Mouse (Mus musculus): ENCODE results near the gene Pus7. TPM values are rescaled to one million over a fixed set of nuclear protein-coding genes. Genes with fewer than 3 reads are reported as not detected.

Gene Pus7
- polyA plus RNA-seq, 1 experiment from 2014 or later: 31.5 TPM

GRCm38 (mm10) chr5:23787536-23788389 is 4.3 kb upstream of the Pus7 start, which contains the start of gene Rint1:
Rint1 (plus strand) TSS chr5:23787711.
- peak; percentile 63; the same call in 1 of the 2 replicates for ATAC-seq (ENCODE audit: insufficient number of reproducible peaks, insufficient read depth, low FRiP score, low TSS enrichment, low read depth)
- peaks cover 9% of the 10 kb centered on the region; the same call in 1 of the 2 replicates for H3K4me1 ChIP-seq (replicated peaks)
- peaks cover 3% of the 10 kb centered on the region; the same call in 1 of the 2 replicates for H3K9me3 ChIP-seq
- peak within 1 kb of the TSS; percentile 89 for H3K9ac ChIP-seq (replicated peaks)
- H3K27ac ChIP-seq: peak within 1 kb of the TSS; percentile 75
- H3K4me3 ChIP-seq (replicated peaks): peak within 1 kb of the TSS; percentile 88
- peak within 1 kb of the TSS; percentile 87 for H3K4me2 ChIP-seq
- 3% methylated on average over 47 of the region's 47 CpGs for WGBS
- H3K36me3 ChIP-seq: peaks cover 27% of the 10 kb centered on the region
- no peaks in the 10 kb centered on the region for H3K27me3 ChIP-seq

- H3K27me3 ChIP-seq: no peaks in the 10 kb centered on the region
- peaks cover 20% of the 10 kb centered on the region for H3K4me1 ChIP-seq (replicated peaks)
- no peak overlapping the region for H3K27ac ChIP-seq
- ATAC-seq (ENCODE audit: insufficient number of reproducible peaks, insufficient read depth, low FRiP score, low TSS enrichment, low read depth): no peak
- WGBS: 38% methylated on average over 8 of the region's 8 CpGs
- peaks cover 7% of the 10 kb centered on the region; the same call in 1 of the 2 replicates for H3K36me3 ChIP-seq
- peak overlapping the region; percentile 89 for H3K4me3 ChIP-seq (replicated peaks)
- peaks cover 3% of the 10 kb centered on the region; the same call in 1 of the 2 replicates for H3K9me3 ChIP-seq
- H3K9ac ChIP-seq (replicated peaks): peak overlapping the region; percentile 85
- H3K4me2 ChIP-seq: peak overlapping the region; percentile 70
Measured at GRCm38 (mm10) chr5:23782051-23782810, 1.3 kb downstream of the Pus7 start.

- no peak for ATAC-seq (ENCODE audit: insufficient number of reproducible peaks, insufficient read depth, low FRiP score, low TSS enrichment, low read depth)
- H3K4me1 ChIP-seq (replicated peaks): peaks cover 20% of the 10 kb centered on the region
- 41% methylated on average over 4 of the region's 4 CpGs for WGBS
- no peak overlapping the region; the same call in 1 of the 2 replicates for H3K9ac ChIP-seq (replicated peaks)
- no peak overlapping the region for H3K4me3 ChIP-seq (replicated peaks)
- no peak overlapping the region for H3K27ac ChIP-seq
- peaks cover 14% of the 10 kb centered on the region for H3K36me3 ChIP-seq
- H3K9me3 ChIP-seq: peaks cover 3% of the 10 kb centered on the region; the same call in 1 of the 2 replicates
- no peak overlapping the region; the same call in 1 of the 2 replicates for H3K4me2 ChIP-seq
- H3K27me3 ChIP-seq: no peaks in the 10 kb centered on the region
Measured at GRCm38 (mm10) chr5:23781172-23781571, 2.3 kb downstream of the Pus7 start.

GRCm38 (mm10) chr5:23780516-23780915 is 3.0 kb downstream of the Pus7 start:
- H3K4me2 ChIP-seq: no peak overlapping the region
- H3K4me1 ChIP-seq (replicated peaks): peaks cover 20% of the 10 kb centered on the region
- WGBS: 85% methylated on average over 4 of the region's 4 CpGs
- H3K27ac ChIP-seq: no peak overlapping the region
- H3K4me3 ChIP-seq (replicated peaks): no peak overlapping the region
- peaks cover 18% of the 10 kb centered on the region for H3K36me3 ChIP-seq
- H3K9me3 ChIP-seq: peaks cover 3% of the 10 kb centered on the region; the same call in 1 of the 2 replicates
- no peak for ATAC-seq (ENCODE audit: insufficient number of reproducible peaks, insufficient read depth, low FRiP score, low TSS enrichment, low read depth)
- H3K9ac ChIP-seq (replicated peaks): no peak overlapping the region
- H3K27me3 ChIP-seq: no peaks in the 10 kb centered on the region

- Histone ChIP-seq H3K4me2 (no peak overlapping the region), H3K27me3 (no peaks in the 10 kb centered on the region), H3K27ac (no peak overlapping the region), H3K36me3 (peaks cover 48% of the 10 kb centered on the region), H3K9ac (replicated peaks) (no peak overlapping the region), H3K4me3 (replicated peaks) (no peak overlapping the region), H3K4me1 (replicated peaks) (peaks cover 2% of the 10 kb centered on the region; the same call in 1 of the 2 replicates), H3K9me3 (no peaks in the 10 kb centered on the region)
- WGBS: 89% methylated on average over 6 of the region's 6 CpGs
- ATAC-seq (ENCODE audit: insufficient number of reproducible peaks, insufficient read depth, low FRiP score, low TSS enrichment, low read depth): no peak
Measured at GRCm38 (mm10) chr5:23774186-23774585, 9.3 kb downstream of the Pus7 start.

GRCm38 (mm10) chr5:23771105-23771504 is 12.4 kb downstream of the Pus7 start:
- Histone ChIP-seq H3K4me1 (replicated peaks) (peaks cover 2% of the 10 kb centered on the region; the same call in 1 of the 2 replicates), H3K9ac (replicated peaks) (no peak overlapping the region), H3K4me2 (no peak overlapping the region), H3K27ac (no peak overlapping the region), H3K27me3 (no peaks in the 10 kb centered on the region), H3K9me3 (no peaks in the 10 kb centered on the region), H3K4me3 (replicated peaks) (no peak overlapping the region), H3K36me3 (peaks cover 60% of the 10 kb centered on the region)
- no peak for ATAC-seq (ENCODE audit: insufficient number of reproducible peaks, insufficient read depth, low FRiP score, low TSS enrichment, low read depth)
- 46% methylated on average over 8 of the region's 8 CpGs for WGBS

- Histone ChIP-seq H3K27me3 (no peaks in the 10 kb centered on the region), H3K4me2 (no peak overlapping the region), H3K9ac (replicated peaks) (no peak overlapping the region), H3K27ac (no peak overlapping the region), H3K4me3 (replicated peaks) (no peak overlapping the region), H3K9me3 (no peaks in the 10 kb centered on the region), H3K4me1 (replicated peaks) (no peaks in the 10 kb centered on the region), H3K36me3 (peaks cover 73% of the 10 kb centered on the region)
- ATAC-seq (ENCODE audit: insufficient number of reproducible peaks, insufficient read depth, low FRiP score, low TSS enrichment, low read depth): no peak
- WGBS: 92% methylated on average over 5 of the region's 5 CpGs
Measured at GRCm38 (mm10) chr5:23764557-23764956, 19.0 kb downstream of the Pus7 start.

GRCm38 (mm10) chr5:23762531-23762930 is 21.0 kb downstream of the Pus7 start:
- H3K9ac ChIP-seq (replicated peaks): no peak overlapping the region
- peaks cover 72% of the 10 kb centered on the region for H3K36me3 ChIP-seq
- H3K27ac ChIP-seq: no peak overlapping the region
- no peak overlapping the region for H3K4me3 ChIP-seq (replicated peaks)
- H3K27me3 ChIP-seq: no peaks in the 10 kb centered on the region
- H3K9me3 ChIP-seq: no peaks in the 10 kb centered on the region
- H3K4me2 ChIP-seq: no peak overlapping the region
- H3K4me1 ChIP-seq (replicated peaks): no peaks in the 10 kb centered on the region
- ATAC-seq (ENCODE audit: insufficient number of reproducible peaks, insufficient read depth, low FRiP score, low TSS enrichment, low read depth): no peak
- 95% methylated on average over 6 of the region's 6 CpGs for WGBS

- Histone ChIP-seq H3K9ac (replicated peaks) (no peak overlapping the region), H3K36me3 (peaks cover 75% of the 10 kb centered on the region), H3K27me3 (no peaks in the 10 kb centered on the region), H3K4me1 (replicated peaks) (no peaks in the 10 kb centered on the region), H3K9me3 (no peaks in the 10 kb centered on the region), H3K4me3 (replicated peaks) (no peak overlapping the region), H3K4me2 (no peak overlapping the region), H3K27ac (no peak overlapping the region)
- 49% methylated on average over 2 of the region's 2 CpGs for WGBS
- ATAC-seq (ENCODE audit: insufficient number of reproducible peaks, insufficient read depth, low FRiP score, low TSS enrichment, low read depth): no peak
Measured at GRCm38 (mm10) chr5:23758633-23759032, 24.9 kb downstream of the Pus7 start.

GRCm38 (mm10) chr5:23756368-23756767 is 27.1 kb downstream of the Pus7 start:
- ATAC-seq (ENCODE audit: insufficient number of reproducible peaks, insufficient read depth, low FRiP score, low TSS enrichment, low read depth): no peak
- no peaks in the 10 kb centered on the region for H3K27me3 ChIP-seq
- peaks cover 67% of the 10 kb centered on the region for H3K36me3 ChIP-seq
- whole genome bisulfite sequencing: 98% methylated on average over 4 of the region's 4 CpGs
- no peak overlapping the region for H3K4me2 ChIP-seq
- no peaks in the 10 kb centered on the region for H3K9me3 ChIP-seq
- no peak overlapping the region for H3K9ac ChIP-seq (replicated peaks)
- no peak overlapping the region for H3K27ac ChIP-seq
- no peak overlapping the region for H3K4me3 ChIP-seq (replicated peaks)
- no peaks in the 10 kb centered on the region for H3K4me1 ChIP-seq (replicated peaks)

- H3K9ac ChIP-seq (replicated peaks): no peak overlapping the region
- no peak overlapping the region for H3K4me2 ChIP-seq
- peaks cover 70% of the 10 kb centered on the region for H3K36me3 ChIP-seq
- H3K9me3 ChIP-seq: no peaks in the 10 kb centered on the region
- no peaks in the 10 kb centered on the region for H3K4me1 ChIP-seq (replicated peaks)
- H3K27me3 ChIP-seq: no peaks in the 10 kb centered on the region
- ATAC-seq (ENCODE audit: insufficient number of reproducible peaks, insufficient read depth, low FRiP score, low TSS enrichment, low read depth): no peak
- WGBS: 98% methylated on average over 9 of the region's 9 CpGs
- H3K27ac ChIP-seq: no peak overlapping the region
- H3K4me3 ChIP-seq (replicated peaks): no peak overlapping the region
Measured at GRCm38 (mm10) chr5:23755591-23755990, 27.9 kb downstream of the Pus7 start.
